Mouse (Mus musculus) lung, postnatal 10 days (tissue): ENCODE measurements around the gene Gm14296.
"Not testable (repeated sequence)": the region's sequence is repeated elsewhere in the genome, so short reads cannot be mapped to it uniquely, and the experiment has no call there.

Source experiments
- DNase-seq: peaks from one replicate; pipeline ENCODE4 v3.0.0; 2021

Gm14296 gene

DNA sequence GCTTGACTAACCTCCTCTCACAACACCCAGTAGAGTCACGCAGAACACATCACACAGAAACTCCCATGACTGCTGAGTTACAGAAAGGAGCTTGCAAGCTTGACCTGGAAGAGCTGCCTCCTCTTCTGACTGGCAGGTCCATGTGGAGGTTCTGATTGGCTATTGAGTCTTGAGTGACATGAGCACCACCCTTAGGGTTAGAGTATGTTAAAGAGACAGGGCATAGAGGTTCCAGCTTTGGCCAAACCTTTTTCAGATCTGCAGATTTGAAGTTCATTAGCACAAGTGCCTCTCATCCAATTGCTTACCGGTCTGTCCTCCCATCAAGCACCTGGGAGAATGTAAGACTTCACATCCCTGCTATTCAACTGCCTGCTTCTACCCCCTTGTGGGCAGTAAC, at the start of gene Gm14296:
Gm14296 (minus strand) TSS at position 101 of the 400 bp plus-strand sequence.
- not testable (repeated sequence) for DNase-seq

DNA sequence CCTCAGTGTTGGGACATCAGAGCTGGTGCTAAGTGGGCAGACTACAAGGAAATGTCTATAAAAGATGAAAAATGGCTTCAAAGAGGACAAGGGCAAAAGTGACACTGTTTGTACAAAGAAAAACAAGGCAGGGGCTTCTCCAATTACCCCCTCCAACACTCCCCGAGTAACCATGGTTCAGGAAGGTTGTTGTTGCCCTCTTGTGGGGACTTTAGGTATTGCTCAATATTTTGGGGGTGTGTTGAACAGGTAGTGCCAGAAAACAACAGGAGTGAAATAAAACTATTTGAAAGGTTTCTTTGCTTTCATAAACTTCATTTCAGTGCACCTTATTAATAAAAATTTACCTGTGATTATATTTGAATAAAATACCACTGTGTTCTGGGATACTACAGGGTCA, 22.1 kb downstream of the Gm14296 start:
- DNase-seq: not testable (repeated sequence)
